Mouse (Mus musculus) limb, embryonic 10.5 days (tissue): ENCODE measurements around the gene Id2. TPM values are rescaled to one million over a fixed set of nuclear protein-coding genes. Genes with fewer than 3 reads are reported as not detected.

Experiments used
- DNase-seq: peaks from one replicate; pipeline ENCODE4 v3.0.0-alpha.2; 2017; ENCODE audit warnings: low spot score
- H3K27ac ChIP-seq: fragments of 300-500 bp; sonication (generic); 2 replicates; pipeline ENCODE4 v1.5.1; 2016; ENCODE audit warnings: mild to moderate bottlenecking
- H3K27me3 ChIP-seq: fragments of 300-500 bp; sonication (generic); 2 replicates; pipeline ENCODE4 v1.6.1; 2016; ENCODE audit warnings: low read depth, mild to moderate bottlenecking; ENCODE audit not compliant: poor library complexity, severe bottlenecking
- H3K36me3 ChIP-seq: fragments of 300-500 bp; sonication (generic); 2 replicates; pipeline ENCODE4 v1.6.1; 2016; ENCODE audit warnings: mild to moderate bottlenecking, moderate library complexity
- H3K4me1 ChIP-seq: fragments of 300-500 bp; sonication (generic); 2 replicates; pipeline ENCODE4 v1.6.1; 2016
- H3K4me3 ChIP-seq: fragments of 300-500 bp; sonication (generic); 2 replicates; pipeline ENCODE4 v1.5.1; 2016; ENCODE audit warnings: mild to moderate bottlenecking, moderate library complexity
- H3K9me3 ChIP-seq: fragments of 300-500 bp; sonication (generic); replicated peaks from 2 replicates; pipeline ENCODE4 v1.6.1; 2016; ENCODE audit warnings: mild to moderate bottlenecking
- WGBS: fragments of 180-500 bp; shearing (Covaris S2); methylation state at CpG from one replicate; pipeline ENCODE4 v1.1.7; 2016; 5-methylcytosine and 5-hydroxymethylcytosine counted together
- polyA plus RNA-seq: library from polyadenylated mRNA; unstranded; fragments of >200 nt; fragmentation: Nextera tagmentation; extraction: Ambion mirVana; gene quantifications from 2 replicates; pipeline ENCODE4 v1.2.1, GENCODE M21; 2016

Id2 gene
- polyA plus RNA-seq, 1 experiment from 2014 or later: 313 TPM

DNA sequence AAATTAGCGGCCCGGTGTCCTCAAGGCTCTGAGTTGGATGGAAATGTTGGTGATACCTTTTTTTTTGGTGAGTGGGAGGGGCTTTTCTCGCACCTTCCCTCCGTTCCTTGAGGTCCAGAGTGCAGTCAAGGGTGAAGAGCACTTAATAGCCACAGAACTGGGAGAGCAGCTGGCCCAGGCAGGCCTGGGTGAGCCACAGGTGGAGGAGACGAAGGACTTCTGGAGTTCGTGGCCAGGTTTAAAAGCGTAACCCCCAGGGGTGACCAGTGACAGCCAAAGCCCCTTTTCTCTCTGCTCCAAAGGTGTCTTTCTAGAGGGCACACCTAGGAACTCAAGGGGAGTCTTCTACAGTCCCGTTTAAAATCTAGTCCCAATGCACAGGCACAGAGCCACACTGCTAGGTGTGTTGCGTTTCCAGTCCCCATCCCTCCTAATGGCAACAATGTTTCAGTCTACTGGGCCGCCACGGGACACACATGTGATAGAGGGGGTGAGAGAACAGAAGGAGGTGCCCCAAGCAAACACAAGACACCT is 3.6 kb downstream of the Id2 start:
- Histone ChIP-seq H3K36me3 (0 out of 2 replicates have a peak, but pooled peaks cover 3% of the 10 kb centered on the region), H3K27ac (peak overlapping the region; percentile 73), H3K9me3 (no peaks in the 10 kb centered on the region), H3K4me3 (peak overlapping the region; percentile 79), H3K4me1 (peaks cover 48% of the 10 kb centered on the region), H3K27me3 (no peaks in the 10 kb centered on the region)
- peak; percentile 63 for DNase-seq
- WGBS: 16% methylated on average over 11 of the region's 11 CpGs

DNA sequence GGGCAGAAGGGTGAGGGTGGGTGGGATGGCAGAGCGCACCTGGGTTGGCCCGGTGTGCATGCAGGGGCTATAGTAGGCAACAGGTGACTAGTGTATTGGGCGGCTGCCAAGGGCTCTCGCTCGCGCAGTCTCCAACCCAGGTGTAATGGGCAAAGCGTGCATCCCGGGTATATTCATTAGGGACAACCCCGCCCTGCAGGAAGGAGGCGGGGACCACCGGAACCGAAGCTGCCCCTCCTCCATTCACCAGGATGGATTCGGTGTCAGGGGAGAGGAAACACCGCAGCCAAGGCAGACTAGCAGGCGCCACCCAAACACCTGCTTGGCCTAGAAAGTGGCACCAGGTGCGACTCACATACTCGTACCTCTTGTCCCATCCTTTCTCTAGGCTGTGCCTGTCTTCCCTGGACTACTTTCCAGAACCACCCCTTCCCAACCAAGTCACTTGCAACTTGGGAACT is 4.2 kb downstream of the Id2 start:
- WGBS: 2% methylated on average over 17 of the region's 17 CpGs
- Histone ChIP-seq H3K36me3 (0 out of 2 replicates have a peak, but pooled peaks cover 3% of the 10 kb centered on the region), H3K27me3 (no peaks in the 10 kb centered on the region), H3K27ac (peak overlapping the region; percentile 73), H3K4me3 (peak overlapping the region; percentile 79), H3K4me1 (peaks cover 43% of the 10 kb centered on the region), H3K9me3 (no peaks in the 10 kb centered on the region)
- DNase-seq: peak; percentile 80

GRCm38 (mm10) chr12:25092027-25092704 is 4.8 kb downstream of the Id2 start:
- peak; percentile 93 for DNase-seq
- Histone ChIP-seq H3K9me3 (no peaks in the 10 kb centered on the region), H3K27ac (peak overlapping the region; percentile 73), H3K4me3 (peak overlapping the region; percentile 79), H3K4me1 (peaks cover 37% of the 10 kb centered on the region), H3K27me3 (no peaks in the 10 kb centered on the region), H3K36me3 (0 out of 2 replicates have a peak, but pooled peaks cover 3% of the 10 kb centered on the region)
- 6% methylated on average over 25 of the region's 25 CpGs for WGBS

DNA sequence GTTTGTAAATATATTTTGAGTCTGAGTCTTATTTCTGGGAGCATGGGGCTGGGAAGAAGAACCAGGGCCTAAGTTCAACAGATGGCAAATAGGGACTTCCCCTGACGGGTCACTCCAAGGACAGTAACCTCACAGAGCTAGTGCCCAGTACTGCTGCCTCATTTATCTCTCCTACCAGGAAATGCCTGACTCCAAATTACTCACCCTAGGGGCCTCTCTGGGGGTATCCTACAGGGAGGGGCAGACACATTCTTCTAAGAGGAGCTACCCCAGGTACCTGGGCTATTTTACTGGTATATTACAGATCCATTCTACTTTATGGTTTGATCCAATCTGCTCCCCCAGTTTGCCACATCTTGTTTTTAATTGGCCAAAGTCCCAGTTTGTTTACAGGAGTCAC is 7.5 kb downstream of the Id2 start:
- Histone ChIP-seq H3K9me3 (no peaks in the 10 kb centered on the region), H3K27me3 (no peaks in the 10 kb centered on the region), H3K36me3 (0 out of 2 replicates have a peak, but pooled peaks cover 3% of the 10 kb centered on the region), H3K4me3 (no peak overlapping the region), H3K27ac (no peak overlapping the region), H3K4me1 (peaks cover 39% of the 10 kb centered on the region)
- DNase-seq: no peak
- 33% methylated on average over 1 of the region's 1 CpGs for WGBS

DNA sequence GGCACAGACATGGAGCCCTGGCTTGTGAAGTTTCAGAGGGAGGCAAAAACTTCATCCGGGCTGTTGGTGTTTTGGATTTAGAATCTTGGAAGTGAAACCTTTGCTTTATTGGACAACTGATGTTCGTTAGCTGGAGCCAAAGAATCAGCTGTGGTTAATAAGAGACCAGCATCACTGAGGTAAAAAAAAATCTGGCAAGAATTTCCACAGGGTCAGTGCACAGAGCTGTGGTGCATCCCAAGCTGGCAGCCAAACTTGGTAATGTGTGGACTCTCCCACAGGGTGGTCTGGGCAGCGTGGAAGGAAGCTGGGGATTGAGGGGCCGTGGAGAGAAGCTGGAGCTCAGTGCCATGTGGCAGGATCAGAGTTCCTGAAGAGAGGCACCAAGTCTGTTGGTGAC is 10.0 kb downstream of the Id2 start:
- WGBS: 57% methylated on average over 4 of the region's 4 CpGs
- H3K9me3 ChIP-seq: no peaks in the 10 kb centered on the region
- no peaks in the 10 kb centered on the region for H3K36me3 ChIP-seq
- no peak overlapping the region for H3K27ac ChIP-seq
- no peak overlapping the region for H3K4me3 ChIP-seq
- H3K4me1 ChIP-seq: peaks cover 37% of the 10 kb centered on the region
- no peak for DNase-seq
- no peaks in the 10 kb centered on the region for H3K27me3 ChIP-seq

DNA sequence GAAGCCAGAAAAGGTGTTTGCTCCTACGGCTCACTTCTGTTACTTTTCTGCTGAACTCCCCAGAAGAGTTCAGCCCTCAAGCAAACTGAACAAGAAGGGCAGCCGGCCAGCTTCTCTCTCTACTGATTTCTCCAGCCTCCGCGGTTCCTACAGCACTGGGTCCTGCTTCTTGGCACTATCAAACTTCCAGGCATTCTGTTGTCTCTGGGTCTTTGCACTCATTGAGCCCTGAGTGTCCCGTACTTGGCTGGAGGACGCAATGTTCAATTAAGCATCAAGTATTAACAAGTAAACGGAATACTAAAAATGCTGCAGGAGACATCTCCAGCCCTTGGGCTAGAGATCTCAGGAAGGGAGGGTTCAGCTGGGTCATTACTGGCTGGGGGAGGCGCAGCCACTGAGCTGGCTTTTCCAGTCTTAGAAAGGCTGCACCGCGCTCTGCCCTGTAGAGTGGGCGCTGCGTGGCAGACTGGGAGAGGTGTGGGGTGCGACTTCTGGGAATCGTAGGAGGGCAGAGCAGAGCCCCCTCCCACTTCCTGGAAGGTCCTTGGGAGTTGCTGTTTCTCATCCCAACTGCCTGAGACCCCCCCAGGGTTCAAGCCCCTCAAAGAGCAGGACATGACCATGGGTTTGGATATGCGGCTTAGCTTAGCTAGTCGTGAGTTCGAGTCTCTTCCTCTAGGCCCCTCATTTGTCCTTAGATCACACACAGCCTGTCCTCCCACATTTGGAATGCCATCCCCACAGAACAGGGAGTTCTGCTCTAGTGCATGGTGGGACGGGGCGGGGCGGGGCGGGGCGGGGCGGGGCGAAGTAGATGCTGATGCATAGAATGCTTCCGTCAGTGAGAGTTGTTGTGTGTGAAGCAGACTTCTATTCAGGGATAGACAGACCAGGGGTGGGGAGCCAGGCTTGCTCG is 13.4 kb downstream of the Id2 start:
- Histone ChIP-seq H3K4me1 (peaks cover 24% of the 10 kb centered on the region), H3K36me3 (no peaks in the 10 kb centered on the region), H3K27ac (peak overlapping the region; percentile 31; the same call in 1 of the 2 replicates), H3K9me3 (no peaks in the 10 kb centered on the region), H3K4me3 (peak overlapping the region; percentile 32), H3K27me3 (no peaks in the 10 kb centered on the region)
- WGBS: 37% methylated on average over 26 of the region's 26 CpGs
- no peak for DNase-seq

DNA sequence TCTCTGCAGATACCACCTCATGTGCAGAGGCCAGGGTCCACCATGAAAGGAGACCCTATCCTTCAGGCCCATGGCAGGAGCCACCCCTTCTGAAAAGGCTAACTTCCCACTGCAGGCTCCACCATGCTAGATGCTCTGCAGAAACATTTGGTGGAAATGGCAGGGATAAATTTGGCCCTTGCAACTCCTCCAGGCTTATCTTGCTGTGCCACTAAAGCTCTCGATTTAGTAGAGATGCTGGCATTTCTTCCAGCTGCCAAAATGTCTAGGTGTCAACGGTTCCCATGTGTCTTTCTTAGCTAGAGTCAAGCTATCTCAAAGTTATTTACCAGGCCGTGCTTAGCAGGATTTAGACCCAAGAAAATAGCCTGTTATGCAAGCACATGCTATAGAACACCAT is 22.6 kb downstream of the Id2 start:
- H3K27ac ChIP-seq: no peak overlapping the region
- 90% methylated on average over 3 of the region's 3 CpGs for WGBS
- H3K4me1 ChIP-seq: no peaks in the 10 kb centered on the region
- no peaks in the 10 kb centered on the region for H3K9me3 ChIP-seq
- no peak for DNase-seq
- H3K36me3 ChIP-seq: no peaks in the 10 kb centered on the region
- H3K27me3 ChIP-seq: no peaks in the 10 kb centered on the region
- H3K4me3 ChIP-seq: no peak overlapping the region

- Histone ChIP-seq H3K27me3 (no peaks in the 10 kb centered on the region), H3K4me1 (no peaks in the 10 kb centered on the region), H3K9me3 (no peaks in the 10 kb centered on the region), H3K36me3 (no peaks in the 10 kb centered on the region), H3K27ac (no peak overlapping the region), H3K4me3 (no peak overlapping the region)
- WGBS: 85% methylated on average over 4 of the region's 4 CpGs
- DNase-seq: no peak
These were observed 23.6 kb downstream of the Id2 start for GRCm38 (mm10) chr12:25073374-25073773.

DNA sequence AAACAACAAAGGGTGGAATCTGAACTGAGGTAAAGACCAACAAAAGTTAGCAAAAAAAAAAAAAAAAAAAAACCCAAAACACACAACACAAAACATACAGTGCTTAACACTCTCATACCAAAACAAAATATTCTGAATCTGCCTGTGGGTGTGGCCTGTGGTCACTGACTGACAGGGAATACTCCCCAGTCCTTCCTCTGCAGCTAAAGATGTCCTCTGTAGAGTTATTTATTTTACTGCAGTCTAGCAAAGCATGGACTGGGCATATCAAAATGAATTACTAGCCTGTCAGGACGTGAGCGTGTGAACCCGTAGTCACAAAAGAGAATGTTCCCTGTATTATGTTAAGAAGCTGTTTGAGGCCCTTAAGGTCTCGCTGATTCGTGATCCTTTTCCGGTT is 34.7 kb downstream of the Id2 start:
- DNase-seq: no peak
- Histone ChIP-seq H3K27me3 (no peaks in the 10 kb centered on the region), H3K27ac (no peak overlapping the region), H3K9me3 (no peaks in the 10 kb centered on the region), H3K4me3 (no peak overlapping the region), H3K4me1 (no peaks in the 10 kb centered on the region), H3K36me3 (peaks cover 9% of the 10 kb centered on the region)
- 81% methylated on average over 6 of the region's 6 CpGs for WGBS

DNA sequence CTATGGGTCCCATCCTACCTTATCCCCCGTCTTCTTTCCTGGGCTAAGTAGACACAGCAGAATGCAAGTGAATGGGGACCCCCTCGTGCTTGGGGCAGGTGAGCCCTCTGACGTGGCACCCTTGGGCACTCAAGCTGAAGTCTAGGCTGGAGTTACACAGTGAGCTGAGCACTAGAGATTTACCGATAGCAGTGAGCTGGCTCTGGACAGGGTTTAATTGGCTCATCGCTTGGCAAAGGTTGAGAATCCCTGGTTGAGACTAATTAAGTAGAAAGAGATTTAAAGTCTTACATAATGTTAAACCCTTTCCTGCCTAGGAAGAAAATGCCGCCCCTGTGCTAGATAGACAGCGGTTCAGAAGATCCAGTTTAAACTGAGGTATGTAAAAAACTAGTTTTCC is 36.0 kb downstream of the Id2 start:
- no peaks in the 10 kb centered on the region for H3K4me1 ChIP-seq
- no peak overlapping the region for H3K4me3 ChIP-seq
- no peaks in the 10 kb centered on the region for H3K9me3 ChIP-seq
- WGBS: 86% methylated on average over 7 of the region's 7 CpGs
- H3K36me3 ChIP-seq: peaks cover 18% of the 10 kb centered on the region
- no peak for DNase-seq
- H3K27me3 ChIP-seq: no peaks in the 10 kb centered on the region
- H3K27ac ChIP-seq: no peak overlapping the region

DNA sequence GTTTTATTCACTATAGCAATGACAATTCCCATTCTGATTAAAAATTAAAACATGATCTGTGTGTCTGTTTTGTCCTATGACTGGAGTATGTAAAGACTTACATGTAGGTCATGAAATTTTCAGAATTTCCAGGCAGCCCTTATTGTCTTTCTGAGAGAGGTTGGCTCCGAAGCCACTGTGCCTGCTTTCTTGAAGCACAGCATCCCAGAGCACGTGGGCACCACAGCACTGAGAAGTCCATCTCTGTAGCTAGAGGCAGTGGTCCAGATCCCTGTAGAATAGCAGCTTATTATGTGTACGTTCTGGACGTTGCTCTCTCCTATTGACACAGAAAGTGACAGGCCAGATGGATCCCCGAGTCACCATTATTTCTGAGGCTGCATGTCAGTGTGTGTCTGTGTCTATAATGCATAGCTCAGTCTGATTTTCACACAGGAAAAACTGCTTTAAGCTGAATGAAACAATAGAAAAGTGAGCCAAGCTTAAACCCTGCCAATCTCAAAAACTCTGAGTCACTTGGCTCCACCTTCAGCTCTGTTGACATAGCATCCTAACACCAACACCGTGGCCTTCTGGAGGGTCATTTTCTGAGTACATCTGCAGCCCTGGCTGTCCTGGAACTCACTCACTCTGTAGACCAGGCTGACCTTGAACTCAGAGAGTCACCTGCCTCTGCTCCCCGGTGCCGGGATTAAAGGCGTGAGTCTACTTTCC is 37.3 kb downstream of the Id2 start:
- 88% methylated on average over 9 of the region's 9 CpGs for WGBS
- DNase-seq: no peak
- no peak overlapping the region for H3K4me3 ChIP-seq

DNA sequence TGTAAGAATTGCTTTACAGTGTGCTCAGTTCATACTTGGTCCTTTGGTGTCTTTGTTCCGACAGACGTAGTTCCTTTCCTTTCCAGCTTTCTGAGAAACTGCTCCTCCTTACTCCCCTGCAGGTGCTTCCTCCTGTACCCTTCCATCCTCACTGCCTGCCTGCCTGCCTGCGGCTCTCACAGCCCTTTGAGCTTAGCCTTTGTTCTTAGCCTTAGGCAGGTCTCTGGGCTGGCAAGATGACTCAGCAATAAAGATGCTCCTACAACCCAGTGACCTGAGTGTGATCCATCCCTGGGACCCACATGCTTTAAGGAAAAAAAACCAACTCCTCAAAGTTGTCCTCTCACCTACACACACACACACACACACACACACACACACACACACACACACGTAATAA is 42.0 kb downstream of the Id2 start:
- no peaks in the 10 kb centered on the region for H3K9me3 ChIP-seq
- no peak for DNase-seq
- H3K36me3 ChIP-seq: peaks cover 38% of the 10 kb centered on the region
- no peaks in the 10 kb centered on the region for H3K4me1 ChIP-seq
- H3K27me3 ChIP-seq: no peaks in the 10 kb centered on the region
- no peak overlapping the region for H3K27ac ChIP-seq
- H3K4me3 ChIP-seq: no peak overlapping the region
- 67% methylated on average over 4 of the region's 4 CpGs for WGBS

More for the DNA sequence above, 37.3 kb downstream of the Id2 start:
- H3K27me3 ChIP-seq: no peaks in the 10 kb centered on the region
- H3K27ac ChIP-seq: no peak overlapping the region
- peaks cover 20% of the 10 kb centered on the region for H3K36me3 ChIP-seq
- H3K9me3 ChIP-seq: no peaks in the 10 kb centered on the region
- H3K4me1 ChIP-seq: no peaks in the 10 kb centered on the region
